Mouse (Mus musculus): Measurements from ENCODE around the gene Nek2. TPM values are rescaled to one million over a fixed set of nuclear protein-coding genes. Genes with fewer than 3 reads are reported as not detected.

The Nek2 gene
- 10 to 100 TPM in 1 of 2 experiments, 1 to 10 TPM in 1; 8.8 to 10.5 TPM for total RNA-seq (2021)
- long read RNA-seq, experiment 1, transcript Nek2-201 (8 exons, 3,227 nt) = major isoform, 24 of 28 reads
- long read RNA-seq, experiment 1, partial matches to known transcripts = 1 of 28 reads
- long read RNA-seq, experiment 1, other reads (novel, unspliced or antisense) = 3 of 28 reads
- long read RNA-seq, experiment 2, transcript Nek2-201 (8 exons, 3,227 nt) = major isoform, 12 of 15 reads
- long read RNA-seq, experiment 2, partial matches to known transcripts = 1 of 15 reads
- long read RNA-seq, experiment 2, other reads (novel, unspliced or antisense) = 2 of 15 reads

DNA sequence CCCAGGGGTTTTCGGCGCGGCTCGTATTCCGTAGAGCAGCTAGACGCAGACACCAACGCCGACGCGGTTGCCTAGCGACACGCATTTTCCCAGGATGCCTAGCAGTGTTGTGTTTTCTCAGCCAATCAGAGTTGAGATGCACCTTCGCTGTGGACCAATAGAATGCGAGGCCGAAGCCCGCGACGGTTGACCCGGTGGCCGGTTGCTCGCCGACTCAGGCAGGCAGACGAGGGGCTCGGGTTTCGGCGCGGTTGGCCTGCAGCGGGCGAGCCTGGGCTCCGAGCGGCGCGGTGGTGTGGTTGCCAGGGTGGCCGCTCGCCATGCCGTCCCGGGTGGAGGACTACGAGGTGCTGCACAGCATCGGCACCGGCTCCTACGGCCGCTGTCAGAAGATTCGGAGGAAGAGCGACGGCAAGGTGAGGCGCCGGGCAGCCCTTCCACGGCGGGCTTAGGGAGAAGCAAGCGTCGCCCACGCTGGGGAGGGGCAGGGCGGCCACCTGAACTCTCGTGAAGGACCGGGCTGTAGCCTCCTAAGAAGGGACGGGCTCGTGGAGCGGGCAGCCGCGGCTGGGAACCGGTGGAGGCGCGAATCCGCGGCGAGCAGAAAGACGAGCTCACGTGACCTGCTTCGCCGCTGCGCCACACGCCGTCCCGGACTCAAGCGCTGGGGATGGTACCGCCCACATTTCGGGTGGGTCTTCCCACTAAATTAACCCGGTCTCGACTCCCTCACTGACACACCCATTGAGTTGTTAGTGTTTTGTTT lies at the start of gene Nek2:
TSS of gene Nek2 (plus strand) at position 119 of the 766 bp plus-strand sequence.
- DNase-seq = peak; percentile 98

DNA sequence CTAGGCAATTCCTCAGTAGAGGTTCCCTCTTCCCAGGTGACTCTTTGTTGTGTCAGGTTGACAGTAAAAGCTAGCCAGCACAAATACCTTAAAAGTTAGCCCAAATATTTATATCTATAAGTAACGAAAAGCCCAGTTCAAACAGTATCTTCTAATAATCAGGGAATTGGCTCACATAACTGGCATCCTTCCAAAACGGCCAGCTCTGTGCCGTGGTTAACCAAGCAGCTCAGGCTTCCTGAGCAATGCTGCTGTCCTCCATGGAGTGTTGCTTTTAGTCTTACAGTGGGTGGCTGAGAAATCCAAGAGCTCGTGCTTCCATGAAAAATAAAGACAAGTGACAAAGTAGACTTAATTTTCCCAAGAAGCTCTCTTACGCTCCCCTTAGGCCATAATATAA lies 47.1 kb upstream of the Nek2 start:
- peak; percentile 42 for DNase-seq

DNA sequence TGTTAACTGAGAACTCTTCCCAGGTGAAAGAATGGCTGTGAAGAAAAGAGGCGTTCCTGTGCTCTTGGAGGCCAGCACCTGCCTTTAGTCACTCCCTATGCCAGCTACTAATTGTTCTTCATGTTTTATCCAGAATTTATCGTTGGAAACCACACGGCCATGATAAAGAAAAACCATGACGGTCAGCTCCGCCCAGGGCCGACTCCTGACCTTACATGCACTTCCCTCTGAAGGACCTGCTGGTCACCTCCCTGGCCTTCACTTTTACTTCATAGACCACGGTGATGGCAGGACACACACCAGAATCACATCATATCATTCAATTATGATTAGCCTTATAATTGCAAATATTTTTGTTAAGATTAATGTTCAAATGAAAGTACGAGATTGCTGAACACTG lies 46.1 kb upstream of the Nek2 start:
- DNase-seq = no peak

DNA sequence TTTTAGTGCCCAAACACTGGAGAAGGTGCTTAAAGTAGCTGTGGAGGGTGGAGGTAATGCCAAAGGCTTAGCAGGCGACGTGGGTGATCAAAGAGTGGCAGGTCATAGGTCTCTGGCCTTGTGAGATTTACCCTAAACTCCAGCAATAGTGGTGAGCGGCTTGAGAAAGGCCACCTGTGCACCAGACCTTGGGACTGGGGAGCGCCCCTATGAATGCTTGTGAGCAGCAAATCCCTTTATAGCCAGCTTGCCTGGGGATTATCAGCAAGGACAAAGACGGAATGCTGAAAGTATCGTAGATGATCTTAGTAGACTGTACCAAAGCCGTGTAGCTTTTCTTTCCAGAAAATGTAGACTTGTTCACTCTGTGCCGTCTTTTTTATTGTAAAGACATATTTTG lies 43.7 kb upstream of the Nek2 start:
- no peak for DNase-seq

DNA sequence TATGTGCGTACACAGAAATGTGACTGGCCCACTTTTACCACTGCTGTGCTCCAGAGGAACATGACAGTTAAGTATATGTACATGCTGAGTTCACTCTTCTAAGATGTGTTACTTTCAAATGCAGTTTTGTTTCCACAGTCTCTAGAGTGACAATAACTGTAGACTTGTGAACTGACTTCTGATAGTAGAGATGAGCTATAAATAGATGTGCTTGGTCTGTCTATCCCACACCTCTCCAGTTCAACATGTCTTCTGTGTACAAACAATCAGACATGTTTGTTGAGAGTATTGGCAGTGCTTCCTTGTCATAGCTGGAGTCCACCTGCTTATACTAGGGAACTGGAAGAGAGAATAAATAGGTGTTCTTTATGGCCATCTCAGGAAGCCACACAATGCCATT lies 40.8 kb upstream of the Nek2 start:
- no peak for DNase-seq

DNA sequence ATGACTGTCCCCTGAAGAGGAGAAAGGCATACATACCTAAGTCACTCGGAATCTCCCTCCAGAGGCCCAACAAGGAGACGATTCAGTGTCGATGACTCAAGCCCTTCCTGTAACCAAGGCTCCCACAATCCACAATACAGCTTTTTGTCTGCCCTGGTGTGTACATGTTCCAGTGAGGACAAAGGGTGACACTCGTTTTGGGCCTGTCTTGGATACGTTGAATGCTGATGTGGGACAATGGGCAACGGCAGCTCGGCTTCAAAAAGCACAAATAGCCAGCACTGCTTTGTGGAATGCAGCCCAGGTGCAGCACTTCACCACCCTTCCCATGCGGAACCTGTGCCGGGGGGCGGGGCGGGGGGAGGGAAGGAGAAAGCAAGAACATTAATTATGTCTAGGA lies 36.1 kb upstream of the Nek2 start:
- DNase-seq = no peak

DNA sequence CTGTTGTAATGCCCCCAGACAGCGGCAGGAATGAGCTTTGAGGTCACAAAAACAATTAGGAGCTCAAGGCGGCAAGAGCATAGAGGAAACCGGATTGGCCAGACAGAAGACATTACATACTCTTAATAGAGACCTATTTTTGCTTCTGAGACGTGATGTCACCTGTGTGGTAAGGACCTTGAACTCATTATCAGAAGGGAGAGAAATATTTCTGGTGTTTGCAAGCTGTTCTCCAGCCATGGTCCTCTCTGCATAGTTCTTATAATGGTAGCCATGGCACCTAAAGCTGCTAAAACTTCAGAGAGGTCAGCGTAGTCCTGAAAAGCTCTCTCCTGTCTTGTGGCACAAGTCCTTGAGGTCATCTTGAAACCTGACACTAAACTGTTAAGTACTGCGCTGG lies 35.0 kb upstream of the Nek2 start:
- DNase-seq = no peak

DNA sequence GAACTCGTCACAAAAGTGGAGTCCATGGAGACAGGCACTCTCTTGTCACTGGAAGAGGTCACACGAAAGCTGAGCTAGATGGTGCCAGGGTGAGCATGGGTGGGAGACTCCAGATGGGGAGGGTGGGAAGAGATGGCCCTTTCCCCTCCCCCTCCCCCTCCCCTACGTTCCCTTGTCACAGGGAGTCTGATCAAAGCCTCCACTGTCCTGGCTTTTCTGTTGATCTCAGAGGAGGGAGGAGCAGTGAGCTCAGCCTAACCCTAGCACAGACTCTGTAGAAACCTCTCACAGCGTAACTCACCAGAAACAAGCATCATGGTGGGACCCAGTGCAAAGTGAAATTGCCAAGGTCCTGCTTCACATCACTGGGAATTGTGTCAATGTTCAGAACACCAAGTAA lies 33.9 kb upstream of the Nek2 start:
- no peak for DNase-seq

DNA sequence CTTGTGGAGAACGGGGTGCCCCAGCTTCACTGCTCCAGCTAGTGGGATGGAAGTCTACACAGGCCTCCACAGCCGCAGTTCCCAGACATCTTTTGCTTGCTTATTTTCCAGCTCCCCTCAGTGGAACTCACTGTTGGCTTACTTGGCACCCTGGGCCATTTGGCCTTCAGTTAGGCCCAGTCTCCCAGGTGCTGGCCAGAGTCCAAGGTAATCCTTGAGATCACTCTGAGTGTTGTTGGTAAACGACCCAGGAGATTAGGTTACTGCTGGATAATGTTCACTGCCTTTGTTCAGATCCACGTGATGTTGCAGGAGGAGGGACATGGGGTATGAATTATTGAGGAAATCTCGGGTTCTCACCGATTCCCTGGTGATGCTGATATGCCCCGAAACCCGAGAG lies 28.3 kb upstream of the Nek2 start:
- DNase-seq = peak; percentile 73

DNA sequence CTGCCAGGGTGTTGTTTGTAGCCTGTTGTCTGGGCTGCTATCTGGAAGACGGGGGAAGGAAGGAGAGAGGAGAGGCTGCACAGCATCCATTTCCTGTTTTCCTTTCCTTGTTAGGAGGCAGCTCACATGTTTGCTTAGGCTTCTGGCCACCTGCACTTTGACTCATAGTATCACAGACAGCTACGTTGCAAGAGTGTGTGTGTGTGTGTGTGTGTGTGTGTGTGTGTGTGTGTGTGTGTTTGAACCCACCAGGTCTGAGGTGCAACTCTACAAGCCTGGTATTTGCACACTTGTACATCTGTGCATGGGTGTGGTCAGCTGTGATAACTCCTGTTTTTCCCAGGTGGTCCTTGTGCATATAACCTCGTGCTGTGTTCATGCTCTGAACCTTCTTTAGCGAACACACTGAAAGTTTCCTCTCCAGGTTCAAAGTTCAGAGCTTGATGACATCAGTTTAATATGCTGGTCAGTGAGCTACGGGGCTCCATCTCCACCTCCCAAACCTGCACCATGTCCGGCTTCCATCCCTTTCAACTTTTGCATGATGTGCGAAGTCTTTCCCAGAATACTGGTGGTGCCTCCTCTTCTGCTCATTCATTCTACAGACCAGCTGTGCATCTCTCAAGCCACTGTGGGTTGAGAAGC lies 27.2 kb upstream of the Nek2 start:
- no peak for DNase-seq

DNA sequence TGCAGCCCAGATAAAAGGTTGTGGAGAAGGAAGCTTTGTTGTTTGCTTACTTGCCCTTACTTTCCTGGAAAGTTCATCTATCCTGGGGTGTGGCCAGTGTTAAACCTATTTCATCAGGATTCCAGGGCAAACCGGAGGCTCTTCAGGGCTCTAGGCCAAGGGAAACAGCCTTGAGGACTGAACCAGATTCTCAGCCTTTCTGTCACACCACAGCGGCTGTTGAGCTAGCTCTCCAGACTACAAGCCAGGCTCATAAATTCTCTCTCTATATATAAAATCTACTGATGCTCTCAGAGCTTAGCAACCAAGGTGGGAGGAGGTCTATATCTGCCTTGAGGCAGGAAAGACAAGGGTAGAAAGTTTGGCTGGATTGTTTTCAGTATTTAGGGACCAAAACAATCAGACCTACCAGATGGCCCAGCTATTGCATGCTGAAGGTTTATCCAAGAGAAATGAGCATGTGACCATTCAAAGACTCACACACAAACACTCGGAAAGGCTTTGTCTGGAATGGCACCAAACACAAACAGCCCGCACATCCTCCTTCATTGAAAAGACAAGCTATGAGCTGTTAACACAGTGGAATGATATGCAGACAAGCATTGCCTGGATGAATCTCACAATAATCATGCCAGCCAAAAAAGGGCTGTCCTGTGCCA lies 24.9 kb upstream of the Nek2 start:
- no peak for DNase-seq

DNA sequence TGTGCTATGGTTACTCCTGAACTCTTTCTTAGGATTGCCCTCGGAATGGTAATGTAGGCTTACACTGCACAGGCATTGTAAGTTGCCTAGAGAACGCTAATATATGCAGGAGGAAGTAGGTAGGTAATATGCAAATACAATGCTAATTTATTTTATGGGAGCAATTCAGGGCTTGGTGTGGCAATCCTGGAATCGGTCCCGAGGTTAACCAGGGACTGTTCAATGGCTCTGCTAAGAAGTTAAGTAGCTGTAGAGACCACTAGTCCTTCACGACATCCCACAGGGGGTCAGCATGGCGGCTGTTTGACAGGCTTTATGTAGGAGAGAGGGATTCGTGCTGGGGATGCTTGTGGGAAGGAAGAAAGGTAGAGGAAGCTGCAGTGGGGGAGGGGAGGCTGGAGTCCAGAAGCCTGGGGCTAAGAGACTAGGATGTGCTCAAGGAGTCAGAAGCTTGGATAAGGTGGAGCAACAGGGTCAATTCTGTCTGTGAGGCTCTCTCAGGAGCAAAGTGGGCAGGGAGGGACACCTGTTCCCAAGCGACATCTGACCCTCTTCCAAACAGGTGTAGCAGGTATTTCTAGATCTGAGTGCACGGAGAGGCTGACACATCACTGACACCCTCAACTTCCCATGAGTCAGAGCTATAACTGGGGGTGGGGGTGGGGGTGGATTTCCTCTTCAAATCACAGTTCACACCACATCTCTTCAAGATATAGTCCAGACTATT lies 19.0 kb upstream of the Nek2 start:
- DNase-seq = no peak

DNA sequence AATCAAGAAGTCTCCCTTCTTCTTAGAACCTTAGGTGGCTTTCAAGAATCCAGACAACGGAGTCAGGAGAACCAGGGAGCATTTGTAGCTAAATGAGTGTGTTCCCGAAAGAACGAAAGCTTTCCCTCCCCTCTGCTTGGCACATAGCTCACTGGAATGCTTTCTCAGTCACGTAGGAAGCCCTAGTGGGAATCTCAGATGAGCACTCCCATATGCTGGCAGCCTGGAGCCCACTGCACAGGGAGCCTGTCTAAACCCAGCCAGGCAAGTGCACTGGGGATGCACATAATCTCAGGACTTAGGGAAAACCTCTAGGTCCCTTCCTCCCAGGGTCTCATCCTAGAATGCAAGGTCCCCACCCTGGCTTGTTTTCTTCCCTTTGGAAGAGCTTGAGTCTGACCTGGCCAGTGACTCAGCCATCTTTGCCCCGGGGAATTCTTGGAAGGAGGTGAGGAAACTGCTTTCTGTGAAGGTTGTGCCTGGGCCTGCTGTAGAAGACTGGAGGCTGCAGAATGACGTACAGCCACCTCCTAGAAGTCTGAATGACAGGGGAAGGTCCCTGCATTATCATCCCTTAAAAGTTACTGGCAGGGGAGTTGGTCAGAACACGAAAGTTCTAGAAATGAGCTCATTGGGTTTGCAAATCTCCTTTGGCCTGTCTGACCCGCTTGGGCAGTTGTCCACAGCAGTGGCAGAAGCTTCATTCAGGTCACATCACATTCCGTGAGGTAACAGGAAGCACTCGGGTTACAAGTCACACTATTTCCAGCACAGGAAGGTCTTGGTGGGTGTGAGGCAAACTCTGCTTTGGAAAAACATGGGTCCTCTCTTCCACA lies 18.2 kb upstream of the Nek2 start:
- DNase-seq = peak; percentile 41

DNA sequence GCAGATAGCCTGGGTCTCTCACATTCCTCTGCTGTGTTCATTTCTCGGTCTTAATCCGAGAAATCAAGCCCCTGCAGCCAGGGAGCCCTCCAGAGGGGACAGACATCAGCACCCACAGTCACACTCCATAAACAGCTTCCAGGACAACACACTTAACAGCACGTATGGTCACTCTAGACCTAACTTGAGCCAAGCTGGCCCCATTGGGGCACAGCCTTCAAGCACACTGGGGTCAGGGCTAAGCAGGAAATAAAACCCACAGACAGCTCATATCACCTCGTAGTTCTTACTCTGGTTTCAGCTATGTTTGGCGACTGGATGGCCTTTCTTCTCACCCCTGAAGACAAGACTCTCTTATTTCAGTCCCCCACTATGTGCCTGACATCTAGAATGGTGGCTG lies 16.5 kb upstream of the Nek2 start:
- no peak for DNase-seq

DNA sequence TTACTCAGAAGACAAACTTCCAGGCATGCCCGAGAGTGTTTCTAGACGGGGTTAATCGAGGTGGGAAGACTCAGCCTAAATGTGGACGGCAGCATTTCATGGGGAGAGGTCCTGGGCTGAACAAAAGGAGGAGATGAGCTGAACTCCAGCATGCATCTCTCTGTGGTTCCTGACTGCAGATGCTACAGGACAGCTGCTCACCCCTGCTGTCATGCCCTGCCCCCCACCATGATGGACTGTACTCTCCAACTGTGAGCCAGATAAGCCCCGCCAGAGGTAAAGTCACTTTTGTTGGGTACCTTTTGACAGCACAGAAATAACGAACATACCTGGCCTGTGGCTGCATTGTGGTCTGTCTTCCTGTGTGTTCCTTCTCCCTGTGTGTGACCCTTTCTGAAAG lies 15.5 kb upstream of the Nek2 start:
- no peak for DNase-seq

DNA sequence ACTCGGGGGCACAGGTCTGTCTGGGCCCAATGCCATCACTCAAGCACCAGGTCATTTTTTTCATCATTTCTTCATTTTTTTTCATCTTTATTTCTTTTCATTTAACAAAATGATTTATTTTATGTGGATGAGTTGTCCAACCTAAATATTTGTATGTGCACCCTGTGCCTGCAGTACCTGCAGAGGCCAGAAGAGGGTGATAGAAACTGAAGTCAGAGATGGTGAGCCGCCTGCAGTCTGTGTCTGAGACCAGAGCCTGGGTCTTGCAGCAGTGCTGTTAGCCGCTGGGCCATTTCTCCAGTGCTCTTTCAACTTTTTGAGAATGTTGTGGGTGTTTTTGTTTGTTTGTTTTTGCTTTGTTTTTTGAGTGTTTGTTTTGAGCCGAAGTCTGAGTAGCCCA lies 14.5 kb upstream of the Nek2 start:
- DNase-seq = no peak

DNA sequence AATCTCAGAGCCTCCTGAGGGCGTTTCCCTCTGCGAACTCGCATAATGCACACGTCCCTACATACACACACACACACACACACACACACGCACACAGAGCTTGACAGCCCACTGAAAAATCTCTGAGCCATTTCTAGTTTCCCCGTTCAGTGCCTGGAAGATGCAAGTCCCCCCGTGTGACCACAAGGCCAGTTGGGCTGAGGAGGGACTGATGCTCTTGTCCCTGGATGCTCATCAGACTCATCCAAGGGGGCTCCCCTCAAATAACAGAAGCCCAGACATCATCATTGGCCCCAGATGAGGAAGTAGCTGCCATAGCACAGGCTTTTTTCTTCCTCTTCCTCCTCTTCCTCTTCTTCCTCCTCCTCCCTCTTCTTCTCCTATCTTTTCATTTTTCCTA lies 13.3 kb upstream of the Nek2 start:
- DNase-seq = no peak

DNA sequence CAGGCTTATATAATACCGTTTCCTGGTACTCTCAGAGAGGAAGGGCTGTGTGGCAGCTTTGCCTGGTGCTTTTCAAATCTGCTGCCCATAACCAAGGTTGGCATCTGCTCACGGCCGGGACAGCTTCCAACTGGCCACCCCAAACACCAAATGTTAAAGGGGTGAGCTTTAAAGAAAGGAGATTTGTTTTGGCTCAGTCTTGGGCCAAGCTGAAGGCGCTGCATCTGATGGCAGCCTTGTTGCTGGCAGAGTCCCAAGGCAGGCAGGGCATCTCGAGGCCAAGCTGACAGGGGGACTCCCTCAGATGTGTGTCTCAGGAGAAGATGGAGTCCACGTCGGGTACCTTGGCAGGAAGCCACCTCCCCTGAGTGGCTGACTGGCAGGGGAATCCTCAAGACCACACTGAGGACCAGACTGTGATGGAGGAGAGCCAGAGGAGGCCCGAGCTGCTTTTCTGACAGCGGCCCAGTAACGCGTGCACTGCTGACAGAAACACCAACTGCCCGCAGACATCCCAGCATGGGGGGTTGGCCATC lies 12.5 kb upstream of the Nek2 start:
- DNase-seq = peak; percentile 62

DNA sequence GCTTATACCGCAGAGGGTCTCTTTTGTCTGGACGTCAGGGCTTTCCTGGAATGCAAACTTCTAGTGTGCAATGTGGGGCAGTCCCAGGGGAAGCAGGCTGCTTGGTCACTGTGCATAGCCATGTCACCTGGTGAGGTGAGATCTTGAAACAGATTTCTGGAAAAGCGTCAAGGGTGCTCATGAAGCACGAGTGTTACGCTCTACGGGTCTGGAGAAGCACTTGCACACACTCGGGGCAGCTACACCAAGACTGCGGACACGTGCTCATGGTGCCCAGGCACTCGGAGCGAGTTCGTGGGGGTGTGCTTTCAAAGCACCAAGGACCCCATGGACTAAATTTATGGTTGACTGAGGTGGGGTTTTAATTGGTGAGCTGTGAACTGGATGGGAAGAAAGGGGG lies 9.5 kb upstream of the Nek2 start:
- no peak for DNase-seq

DNA sequence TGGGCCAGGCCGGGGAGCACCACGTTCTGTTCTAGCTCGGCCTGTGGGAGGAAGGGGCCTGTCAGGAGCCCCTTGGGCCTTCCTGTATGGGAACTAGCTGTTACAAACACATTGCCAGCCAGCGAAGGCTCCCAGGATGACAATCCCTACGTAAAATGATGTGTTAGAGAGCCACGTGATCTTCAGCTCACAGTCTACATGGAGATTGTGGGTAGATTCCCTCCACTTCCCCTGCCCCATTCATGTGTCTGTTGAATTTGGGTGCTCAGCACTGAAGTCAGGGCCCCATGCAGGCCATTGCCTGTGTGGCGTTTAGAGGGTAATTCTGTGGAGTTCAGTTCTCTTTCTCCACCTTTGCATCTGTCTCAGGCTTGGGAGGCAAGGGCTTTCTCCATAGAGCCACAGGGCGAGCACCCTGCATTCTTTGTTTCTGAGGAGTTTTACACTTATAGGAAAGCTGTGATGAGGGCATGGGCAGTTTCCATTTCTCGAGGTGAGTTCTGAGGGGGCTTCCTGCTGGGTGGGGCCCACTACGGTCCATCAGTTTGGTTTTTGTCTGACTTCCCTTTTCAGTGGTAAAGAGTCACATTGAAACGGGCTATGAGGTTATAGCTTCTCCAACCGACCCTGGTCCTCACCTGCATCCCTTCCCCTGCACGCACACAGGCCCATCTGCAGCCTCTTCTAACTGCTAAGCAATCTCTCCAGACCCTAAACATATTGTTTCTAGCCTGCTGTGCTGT lies 8.1 kb upstream of the Nek2 start:
- DNase-seq = no peak
